8 mouse cellular contexts compared by ENCODE assay signal in genomic region chr16:17232794-17233701, GRCm38 (mm10). TPM values are rescaled to one million over a fixed set of nuclear protein-coding genes. Genes with fewer than 3 reads are reported as not detected.
A peak's percentile ranks its signal among the peaks of the same experiment; 100 is the strongest.
DNase-seq lines count a peak whose midpoint lies in the region; ATAC-seq and TF ChIP-seq lines count a peak whose summit lies in the region.

Gene Hic2, plus strand, starts transcription at chr16:17233572.

- peak within 1 kb of the TSS; percentile 87 for H3K4me2 ChIP-seq in hindbrain, embryonic 13.5 days

- CTCF ChIA-PET in Patski (lab: Charles Lee), result interaction anchor here (1.9 to 6.6 kb wide), 2 partner anchors 24 to 44 kb away, joined by 4 to 39 read pairs; partner anchors contain the start of gene Rimbp3

- WGBS in hindbrain, embryonic 13.5 days, result 1% methylated on average over 59 of the region's 59 CpGs

- H3K4me1 ChIP-seq in hindbrain, embryonic 13.5 days (replicated peaks), result peaks cover 40% of the 10 kb centered on the region

- peak within 1 kb of the TSS; percentile 84 for H3K4me3 ChIP-seq in hindbrain, embryonic 13.5 days

- DNase-seq in Patski (ENCODE audit: low read depth, low spot score), result peak; percentile 31
- DNase-seq in cerebellum, postnatal 14 days, result peak; percentile 92 to 94
- peak; percentile 85 to 87 for DNase-seq in frontal cortex, postnatal 14 days (ENCODE audit: low spot score in 2 of 2)
- DNase-seq in layer of hippocampus, postnatal 14 days (ENCODE audit: low spot score in 2 of 2), result peak; percentile 88 to 94
- DNase-seq in lung, postnatal 10 days, result peak; percentile 97
- DNase-seq in ovary, postnatal 14 days (ENCODE audit: low spot score), result peak; percentile 92
- DNase-seq in thymus, postnatal 10 days (ENCODE audit: low spot score in 2 of 2), result peak; percentile 85 to 86

- no peaks in the 10 kb centered on the region for H3K9me3 ChIP-seq in hindbrain, embryonic 13.5 days

- H3K36me3 ChIP-seq in hindbrain, embryonic 13.5 days, result no peaks in the 10 kb centered on the region

- peaks cover 4% of the 10 kb centered on the region for H3K27me3 ChIP-seq in Patski
- no peaks in the 10 kb centered on the region for H3K27me3 ChIP-seq in hindbrain, embryonic 13.5 days

- POLR2A ChIA-PET in Patski (lab: Charles Lee), result no interaction called here

- H3K9ac ChIP-seq in hindbrain, embryonic 13.5 days, result peak within 1 kb of the TSS; percentile 95

- peak within 1 kb of the TSS; percentile 97 for H3K27ac ChIP-seq in hindbrain, embryonic 13.5 days

- TF ChIP-seq CTCF in Patski (IDR thresholded peaks at IDR 0.05), result no peak

- peak; percentile 92 for ATAC-seq in Patski
- ATAC-seq in hindbrain, embryonic 13.5 days (ENCODE audit: low FRiP score), result peak; percentile 95

- in situ Hi-C loops in Patski (cut with MboI; ENCODE audit: low pct_unique_long_range_greater_than_20kb), result no loop called here

RNA-seq across cellular contexts. Expression of gene Hic2, which starts in this region (rescaled TPM):
- polyA plus RNA-seq in Patski (2021), result 1.6 TPM
- 9.0 and 9.4 TPM in 2 replicates for polyA plus RNA-seq in hindbrain, embryonic 13.5 days (2015; fragmentation: Nextera tagmentation; extraction: Ambion mirVana)
- total RNA-seq in layer of hippocampus, postnatal 14 days (2021), result 1 to 10 TPM; 4.3 to 4.4 TPM

Comparison
In these comparisons a context has a peak if more than half of its experiments do, and no peak if none do; other contexts are left out.
1. Peak in every context shown above with its lines: DNase-seq, ATAC-seq, H3K4me3 ChIP-seq and H3K27ac ChIP-seq.
2. DNase-seq: peak in every context shown above with its lines; median percentile 97 in lung, postnatal 10 days; 93 in cerebellum, postnatal 14 days; 92 in ovary, postnatal 14 days; 91 in layer of hippocampus, postnatal 14 days; 86 in frontal cortex, postnatal 14 days; 86 in thymus, postnatal 10 days; 31 in Patski.